Mouse (Mus musculus) E14TG2a.4 (cell line): Measurements from ENCODE around the gene Vav1.

Experiments used
- CTCF ChIP-seq: conservative IDR thresholded peaks from 2 replicates; pipeline ENCODE4 v1.5.1; 2014; ENCODE audit warnings: low read length
- NANOG ChIP-seq: IDR thresholded peaks from 2 replicates; pipeline ENCODE4 v1.6.1; 2014; ENCODE audit warnings: borderline replicate concordance, low read length, mixed read lengths
- POU5F1 ChIP-seq: IDR thresholded peaks from 2 replicates; pipeline ENCODE4 v1.6.1; 2014; ENCODE audit warnings: low read length, borderline replicate concordance

- TF ChIP-seq CTCF, result no peak
- no peak for TF ChIP-seq NANOG
- TF ChIP-seq POU5F1, result no peak
These were observed 25.6 kb upstream of the Vav1 start for GRCm38 (mm10) chr17:57253306-57253705.
